Mouse (Mus musculus) stomach, postnatal 0 days (tissue): ENCODE measurements around the gene Mospd3. TPM values are rescaled to one million over a fixed set of nuclear protein-coding genes. Genes with fewer than 3 reads are reported as not detected.

Experiments used
- ATAC-seq: fragments of 200-750 bp; cut with Nextera tagmentation; 2 replicates; pipeline ENCODE4 v1.8.0; 2017; ENCODE audit not compliant: low FRiP score, low TSS enrichment
- DNase-seq: peaks from one replicate; pipeline ENCODE4 v3.0.0-alpha.2; 2016; ENCODE audit warnings: low spot score
- H3K27ac ChIP-seq: fragments of 300-500 bp; sonication (generic); replicated peaks from 2 replicates; pipeline ENCODE4 v1.5.1; 2014; ENCODE audit warnings: mild to moderate bottlenecking, control low read depth
- H3K27me3 ChIP-seq: fragments of 300-500 bp; sonication (generic); 2 replicates; pipeline ENCODE4 v1.6.1; 2014; ENCODE audit warnings: low read length; ENCODE audit not compliant: control insufficient read depth, insufficient read depth
- H3K36me3 ChIP-seq: fragments of 300-500 bp; sonication (generic); 2 replicates; pipeline ENCODE4 v1.6.1; 2014; ENCODE audit warnings: low read length, mixed read lengths; ENCODE audit not compliant: control insufficient read depth, insufficient read depth
- H3K4me1 ChIP-seq: fragments of 300-500 bp; sonication (generic); replicated peaks from 2 replicates; pipeline ENCODE4 v1.6.1; 2014; ENCODE audit warnings: antibody characterized with exemption; ENCODE audit not compliant: control insufficient read depth, insufficient read depth
- H3K4me2 ChIP-seq: fragments of 300-500 bp; sonication (generic); replicated peaks from 2 replicates; pipeline ENCODE4 v1.6.1; 2014; ENCODE audit warnings: low read depth, mild to moderate bottlenecking, control low read depth, moderate library complexity
- H3K4me3 ChIP-seq: fragments of 300-500 bp; sonication (generic); 2 replicates; pipeline ENCODE4 v1.5.1; 2014; ENCODE audit warnings: low read depth, low read length, control low read depth
- H3K9ac ChIP-seq: fragments of 300-500 bp; sonication (generic); 2 replicates; pipeline ENCODE4 v1.6.1; 2014; ENCODE audit warnings: mild to moderate bottlenecking, low read length, control low read depth, mixed read lengths
- H3K9me3 ChIP-seq: fragments of 300-500 bp; sonication (generic); 2 replicates; pipeline ENCODE4 v1.6.1; 2016; ENCODE audit warnings: low read length; ENCODE audit not compliant: control insufficient read depth
- CTCF ChIP-seq: IDR thresholded peaks from 2 replicates; pipeline ENCODE4 v1.5.1; 2016; ENCODE audit warnings: antibody characterized with exemption, low read depth, mild to moderate bottlenecking, moderate library complexity
- EP300 ChIP-seq: optimal IDR thresholded peaks from 2 replicates; pipeline ENCODE3; 2016; ENCODE audit warnings: antibody characterized with exemption
- WGBS: fragments of 180-500 bp; shearing (Covaris S2); extraction: QIAGEN DNeasy Blood & Tissue Kit; methylation state at CpG from one replicate; pipeline ENCODE4 v1.1.7; 2014; 5-methylcytosine and 5-hydroxymethylcytosine counted together
- polyA plus RNA-seq: library from polyadenylated mRNA; unstranded; fragments of >200 nt; fragmentation: Nextera tagmentation; extraction: Ambion mirVana; gene quantifications from 2 replicates; pipeline ENCODE4 v1.2.1, GENCODE M21; 2015

The Mospd3 gene
- polyA plus RNA-seq, 1 experiment from 2014 or later: 30.8 TPM

GRCm38 (mm10) chr5:137607860-137608653 is 7.2 kb upstream of the Mospd3 start:
- 35% methylated on average over 26 of the region's 26 CpGs for WGBS
- TF ChIP-seq CTCF (no peak), EP300 (no peak)
- Histone ChIP-seq H3K4me2 (peak overlapping the region; percentile 14; the same call in 1 of the 2 replicates), H3K9me3 (no peaks in the 10 kb centered on the region), H3K27ac (no peak overlapping the region), H3K9ac (no peak overlapping the region), H3K27me3 (no peaks in the 10 kb centered on the region), H3K36me3 (no peaks in the 10 kb centered on the region), H3K4me1 (peaks cover 10% of the 10 kb centered on the region), H3K4me3 (no peak overlapping the region)
- no peak for DNase-seq
- ATAC-seq: no peak

GRCm38 (mm10) chr5:137601365-137601729 is 489 bp upstream of the Mospd3 start:
- TF ChIP-seq EP300 (no peak), CTCF (no peak)
- Histone ChIP-seq H3K27me3 (no peaks in the 10 kb centered on the region), H3K4me2 (peak overlapping the region; percentile 58), H3K4me3 (peak overlapping the region; percentile 74), H3K9me3 (no peaks in the 10 kb centered on the region), H3K9ac (peak overlapping the region; percentile 59), H3K27ac (peak overlapping the region; percentile 88), H3K4me1 (peaks cover 7% of the 10 kb centered on the region), H3K36me3 (no peaks in the 10 kb centered on the region)
- WGBS: under 1% methylated on average over 22 of the region's 22 CpGs
- ATAC-seq (no peak), DNase-seq (peak; percentile 57)

- Histone ChIP-seq H3K27ac (peak overlapping the region; percentile 50), H3K4me2 (peak overlapping the region; percentile 91), H3K4me3 (peak overlapping the region; percentile 74), H3K9me3 (no peaks in the 10 kb centered on the region), H3K9ac (peak overlapping the region; percentile 84), H3K36me3 (no peaks in the 10 kb centered on the region), H3K27me3 (no peaks in the 10 kb centered on the region), H3K4me1 (peaks cover 7% of the 10 kb centered on the region)
- DNase-seq: no peak
- TF ChIP-seq CTCF: peak; percentile 8; the same call in 1 of the 2 replicates
- no peak for TF ChIP-seq EP300
- peak; percentile 1; the same call in 1 of the 2 replicates for ATAC-seq
- WGBS: under 1% methylated on average over 19 of the region's 19 CpGs
These were observed 608 bp downstream of the Mospd3 start for GRCm38 (mm10) chr5:137600281-137600618.

- peak overlapping the region; percentile 84 for H3K9ac ChIP-seq
- H3K27ac ChIP-seq: peak overlapping the region; percentile 50; the same call in 1 of the 2 replicates
- DNase-seq (no peak), ATAC-seq (no peak)
- H3K4me3 ChIP-seq: peak overlapping the region; percentile 74
- no peaks in the 10 kb centered on the region for H3K36me3 ChIP-seq
- WGBS: 64% methylated on average over 9 of the region's 9 CpGs
- H3K9me3 ChIP-seq: no peaks in the 10 kb centered on the region
- H3K4me1 ChIP-seq: peaks cover 7% of the 10 kb centered on the region
- peak overlapping the region; percentile 91 for H3K4me2 ChIP-seq
- H3K27me3 ChIP-seq: no peaks in the 10 kb centered on the region
- TF ChIP-seq EP300 (no peak), CTCF (no peak)
These were observed 1.3 kb downstream of the Mospd3 start for GRCm38 (mm10) chr5:137599600-137599999.

GRCm38 (mm10) chr5:137598100-137598826 is 2.6 kb downstream of the Mospd3 start:
- Histone ChIP-seq H3K9me3 (no peaks in the 10 kb centered on the region), H3K9ac (no peak overlapping the region), H3K4me2 (no peak overlapping the region), H3K27ac (no peak overlapping the region), H3K27me3 (no peaks in the 10 kb centered on the region), H3K36me3 (no peaks in the 10 kb centered on the region), H3K4me3 (no peak overlapping the region), H3K4me1 (peaks cover 7% of the 10 kb centered on the region)
- ATAC-seq (no peak), DNase-seq (no peak)
- TF ChIP-seq CTCF (no peak), EP300 (no peak)
- 78% methylated on average over 2 of the region's 2 CpGs for WGBS

GRCm38 (mm10) chr5:137597625-137598024 is 3.2 kb downstream of the Mospd3 start:
- TF ChIP-seq CTCF: no peak
- no peak for TF ChIP-seq EP300
- Histone ChIP-seq H3K4me3 (no peak overlapping the region), H3K9ac (no peak overlapping the region), H3K27me3 (no peaks in the 10 kb centered on the region), H3K4me2 (no peak overlapping the region), H3K4me1 (peaks cover 7% of the 10 kb centered on the region), H3K27ac (no peak overlapping the region), H3K9me3 (no peaks in the 10 kb centered on the region), H3K36me3 (no peaks in the 10 kb centered on the region)
- no peak for DNase-seq
- no peak for ATAC-seq
- WGBS: 93% methylated on average over 6 of the region's 6 CpGs
